Mouse (Mus musculus) hindbrain, embryonic 11.5 days (tissue): ENCODE measurements at regions not wholly inside any gene's neighbourhood (a gene's known extent, or its start where the extent isn't known, plus 50 kb on each side); places are given as distances from the start of the nearest gene placed in this dataset.

ENCODE experiments used
- ATAC-seq: fragments of 200-750 bp; cut with Nextera tagmentation; 2 replicates; pipeline ENCODE4 v1.8.0; 2017; ENCODE audit warnings: mild to moderate bottlenecking, moderate TSS enrichment, moderate library complexity; ENCODE audit not compliant: low FRiP score
- DNase-seq: peaks from one replicate; pipeline ENCODE4 v3.0.0-alpha.2; 2015; ENCODE audit warnings: low spot score
- H3K27ac ChIP-seq: fragments of 300-500 bp; sonication (generic); 2 replicates; pipeline ENCODE4 v1.5.1; 2014; ENCODE audit warnings: mild to moderate bottlenecking, low read depth, low read length
- H3K27me3 ChIP-seq: fragments of 300-500 bp; sonication (generic); 2 replicates; pipeline ENCODE4 v1.6.1; 2014; ENCODE audit warnings: mild to moderate bottlenecking, low read length, moderate library complexity, mixed read lengths; ENCODE audit not compliant: control insufficient read depth, insufficient read depth
- H3K36me3 ChIP-seq: fragments of 300-500 bp; sonication (generic); 2 replicates; pipeline ENCODE4 v1.6.1; 2014; ENCODE audit warnings: mild to moderate bottlenecking, low read length, moderate library complexity, mixed read lengths; ENCODE audit not compliant: control insufficient read depth, insufficient read depth
- H3K4me1 ChIP-seq: fragments of 300-500 bp; sonication (generic); replicated peaks from 2 replicates; pipeline ENCODE4 v1.6.1; 2014; ENCODE audit warnings: low read length, mixed read lengths; ENCODE audit not compliant: control insufficient read depth, insufficient read depth
- H3K4me2 ChIP-seq: fragments of 300-500 bp; sonication (generic); replicated peaks from 2 replicates; pipeline ENCODE4 v1.6.1; 2014; ENCODE audit warnings: mild to moderate bottlenecking, low read depth, low read length
- H3K4me3 ChIP-seq: fragments of 300-500 bp; sonication (generic); 2 replicates; pipeline ENCODE4 v1.5.1; 2014; ENCODE audit warnings: low read depth, low read length
- H3K9ac ChIP-seq: fragments of 300-500 bp; sonication (generic); 2 replicates; pipeline ENCODE4 v1.6.1; 2014; ENCODE audit warnings: low read depth, low read length
- H3K9me3 ChIP-seq: fragments of 300-500 bp; sonication (generic); 2 replicates; pipeline ENCODE4 v1.6.1; 2016; ENCODE audit warnings: low read length; ENCODE audit not compliant: control insufficient read depth
- WGBS: fragments of 180-500 bp; shearing (Covaris S2); extraction: QIAGEN DNeasy Blood & Tissue Kit; methylation state at CpG from one replicate; pipeline ENCODE4 v1.1.7; 2014; 5-methylcytosine and 5-hydroxymethylcytosine counted together

DNA sequence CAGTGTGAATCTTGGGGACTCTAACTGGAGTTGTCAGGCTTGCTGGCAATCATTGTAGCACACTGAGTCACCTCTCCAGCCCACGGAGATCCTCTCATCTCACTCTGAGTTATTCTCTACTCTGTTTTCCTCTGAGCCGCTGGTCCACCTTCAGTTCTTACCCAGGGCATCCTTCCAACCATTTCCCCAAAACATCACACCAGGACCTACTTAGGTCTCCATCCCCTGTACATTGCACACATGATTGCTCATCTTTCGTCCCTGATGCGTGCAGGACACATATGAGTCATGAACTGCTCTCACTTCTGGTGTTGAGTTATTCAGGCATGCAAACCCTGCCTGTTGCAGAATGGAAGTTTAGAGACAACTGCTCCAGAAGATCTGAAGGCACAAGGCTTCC, 326.1 kb upstream of the Npvf start:
- 82% methylated on average over 4 of the region's 4 CpGs for WGBS
- H3K4me1 ChIP-seq, result no peaks in the 10 kb centered on the region

DNA sequence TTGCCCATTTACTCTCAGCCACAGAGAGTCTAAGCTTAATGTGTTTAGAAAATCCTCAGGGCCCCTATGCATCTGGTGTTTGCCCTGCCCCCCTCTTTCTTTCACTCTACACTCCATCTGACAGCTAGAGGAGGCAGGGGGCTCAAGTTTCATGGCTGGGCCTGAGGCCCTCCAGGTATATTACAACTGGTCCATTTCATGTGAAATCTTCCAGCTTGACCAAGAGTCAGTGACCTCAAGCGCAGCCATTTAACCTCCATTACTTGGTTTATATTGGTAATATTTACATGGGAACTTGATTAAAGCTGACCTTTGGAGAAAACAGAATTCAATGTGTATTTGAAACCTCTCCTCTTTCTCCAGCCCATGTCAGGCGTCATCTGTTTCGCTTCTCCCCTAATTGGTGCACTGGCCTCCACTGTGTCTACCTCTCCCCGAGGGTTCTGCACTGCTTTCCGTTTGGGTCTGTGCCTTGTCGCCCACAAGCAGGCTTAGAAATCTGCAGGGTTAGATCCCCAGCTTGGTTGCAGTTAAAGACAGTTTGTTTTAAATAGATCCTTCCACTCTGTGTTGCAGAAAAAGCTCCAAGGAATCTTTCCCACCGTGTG, 327.6 kb upstream of the Npvf start:
- Histone ChIP-seq H3K9me3 (no peaks in the 10 kb centered on the region), H3K4me2 (no peak overlapping the region), H3K36me3 (no peaks in the 10 kb centered on the region), H3K27me3 (no peaks in the 10 kb centered on the region), H3K4me1 (no peaks in the 10 kb centered on the region), H3K9ac (no peak overlapping the region), H3K27ac (0 out of 2 replicates have a peak overlapping the region, but pooled peaks have one; percentile 12), H3K4me3 (no peak overlapping the region)
- WGBS, result 53% methylated on average over 7 of the region's 7 CpGs
- ATAC-seq (no peak), DNase-seq (peak; percentile 40)

More for the DNA sequence above, 326.1 kb upstream of the Npvf start:
- DNase-seq, result no peak
- Histone ChIP-seq H3K36me3 (no peaks in the 10 kb centered on the region), H3K27me3 (no peaks in the 10 kb centered on the region), H3K27ac (no peak overlapping the region), H3K9me3 (no peaks in the 10 kb centered on the region), H3K4me2 (no peak overlapping the region), H3K9ac (no peak overlapping the region), H3K4me3 (no peak overlapping the region)
- ATAC-seq, result no peak

DNA sequence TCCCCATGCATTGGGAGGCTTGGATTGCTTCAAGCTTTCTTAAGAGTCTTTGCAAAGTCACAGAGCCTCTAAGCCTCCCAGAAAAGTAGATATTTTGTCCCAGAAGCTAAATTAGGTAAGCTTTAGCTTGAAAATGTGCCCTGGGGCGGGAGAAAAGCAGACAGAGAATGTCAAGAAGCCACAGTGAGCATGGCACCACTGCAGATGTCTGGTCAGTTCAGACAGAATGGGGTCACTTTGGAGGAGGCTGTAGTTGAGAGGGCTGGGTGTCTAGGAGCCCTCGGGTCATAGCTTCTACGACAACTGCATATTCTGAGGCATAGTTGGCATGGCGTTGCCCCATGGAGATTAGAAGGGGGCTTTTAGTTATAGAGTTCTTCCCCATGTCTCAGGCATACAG, 328.6 kb upstream of the Npvf start:
- H3K27ac ChIP-seq, result no peak overlapping the region
- no peaks in the 10 kb centered on the region for H3K4me1 ChIP-seq
- ATAC-seq, result no peak

DNA sequence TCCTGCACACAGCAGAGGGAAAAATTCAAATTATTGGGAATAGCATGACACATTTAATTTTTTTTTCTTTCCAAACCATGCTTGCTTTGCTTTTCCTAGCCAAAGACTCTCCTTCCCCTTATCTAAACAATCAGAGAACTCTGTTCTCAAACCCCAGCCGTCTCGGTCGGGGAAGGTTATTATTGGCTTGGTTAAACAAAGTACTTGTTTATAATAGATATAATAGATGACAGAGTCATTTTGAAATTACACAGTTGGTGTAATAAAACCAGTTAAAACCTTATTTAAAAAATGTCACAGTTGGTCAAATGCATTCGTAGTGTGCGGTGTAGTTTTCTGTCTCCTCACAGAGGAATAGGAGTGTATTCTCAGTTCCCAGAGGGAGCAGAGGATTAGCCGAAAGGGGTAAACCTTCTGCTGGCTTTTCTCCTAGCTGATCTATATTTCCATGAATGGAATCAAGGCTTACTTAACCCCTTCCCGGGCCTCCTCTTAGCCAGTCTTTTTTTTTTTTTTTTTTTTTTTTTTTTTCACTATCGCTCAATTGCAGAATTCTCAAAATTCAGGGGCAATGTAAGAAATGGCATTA, 329.4 kb upstream of the Npvf start:
- Histone ChIP-seq H3K36me3 (no peaks in the 10 kb centered on the region), H3K27ac (no peak overlapping the region), H3K4me3 (no peak overlapping the region), H3K9ac (no peak overlapping the region), H3K4me1 (no peaks in the 10 kb centered on the region), H3K9me3 (no peaks in the 10 kb centered on the region), H3K4me2 (no peak overlapping the region), H3K27me3 (no peaks in the 10 kb centered on the region)
- 59% methylated on average over 8 of the region's 8 CpGs for WGBS
- DNase-seq (no peak), ATAC-seq (no peak)

More for the DNA sequence above, 328.6 kb upstream of the Npvf start:
- no peaks in the 10 kb centered on the region for H3K36me3 ChIP-seq
- no peaks in the 10 kb centered on the region for H3K9me3 ChIP-seq
- no peak overlapping the region for H3K4me2 ChIP-seq
- no peak overlapping the region for H3K4me3 ChIP-seq
- no peak overlapping the region for H3K9ac ChIP-seq
- no peaks in the 10 kb centered on the region for H3K27me3 ChIP-seq
- WGBS, result 73% methylated on average over 4 of the region's 4 CpGs
- DNase-seq, result no peak

DNA sequence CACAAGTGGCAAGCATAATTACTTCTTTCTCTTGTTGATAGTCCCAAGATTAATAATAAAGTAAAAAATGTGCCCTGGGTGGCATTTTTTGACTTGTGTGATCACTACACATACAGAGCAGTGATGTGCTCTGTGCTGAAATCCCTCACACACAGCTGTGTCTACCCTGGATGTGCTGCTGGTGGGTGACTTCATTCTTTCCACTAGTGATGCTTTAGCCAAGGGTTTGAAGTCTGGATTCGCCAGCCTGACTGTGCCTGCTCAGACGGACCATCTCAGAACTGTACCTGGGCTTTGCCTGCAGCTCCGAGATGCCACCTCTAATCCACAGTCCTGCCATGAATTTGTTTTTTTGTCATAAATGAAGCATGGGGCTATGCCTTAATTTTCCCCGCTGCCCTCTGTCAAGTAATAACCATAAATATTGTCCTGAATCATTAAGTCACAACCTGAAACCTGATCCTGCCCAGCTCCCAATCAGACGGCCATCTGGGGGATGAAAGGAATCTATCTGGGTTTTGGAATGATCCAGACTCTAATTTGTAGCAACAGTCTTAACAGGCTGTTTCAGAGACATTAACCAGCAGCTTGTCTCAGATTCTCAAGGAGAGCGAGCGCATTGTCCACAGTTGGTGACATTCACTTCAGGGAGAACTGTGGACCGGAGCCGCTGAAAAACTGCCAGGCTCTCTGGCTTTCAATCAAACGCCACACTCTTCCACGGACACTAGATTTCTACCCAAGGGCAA, 330.1 kb upstream of the Npvf start:
- H3K27me3 ChIP-seq, result no peaks in the 10 kb centered on the region
- 65% methylated on average over 11 of the region's 11 CpGs for WGBS
- no peak overlapping the region for H3K4me2 ChIP-seq
- H3K9ac ChIP-seq, result no peak overlapping the region
- H3K4me3 ChIP-seq, result no peak overlapping the region
- H3K9me3 ChIP-seq, result no peaks in the 10 kb centered on the region
- no peak for DNase-seq
- H3K27ac ChIP-seq, result no peak overlapping the region
- H3K36me3 ChIP-seq, result no peaks in the 10 kb centered on the region
- H3K4me1 ChIP-seq, result no peaks in the 10 kb centered on the region
- ATAC-seq, result no peak

DNA sequence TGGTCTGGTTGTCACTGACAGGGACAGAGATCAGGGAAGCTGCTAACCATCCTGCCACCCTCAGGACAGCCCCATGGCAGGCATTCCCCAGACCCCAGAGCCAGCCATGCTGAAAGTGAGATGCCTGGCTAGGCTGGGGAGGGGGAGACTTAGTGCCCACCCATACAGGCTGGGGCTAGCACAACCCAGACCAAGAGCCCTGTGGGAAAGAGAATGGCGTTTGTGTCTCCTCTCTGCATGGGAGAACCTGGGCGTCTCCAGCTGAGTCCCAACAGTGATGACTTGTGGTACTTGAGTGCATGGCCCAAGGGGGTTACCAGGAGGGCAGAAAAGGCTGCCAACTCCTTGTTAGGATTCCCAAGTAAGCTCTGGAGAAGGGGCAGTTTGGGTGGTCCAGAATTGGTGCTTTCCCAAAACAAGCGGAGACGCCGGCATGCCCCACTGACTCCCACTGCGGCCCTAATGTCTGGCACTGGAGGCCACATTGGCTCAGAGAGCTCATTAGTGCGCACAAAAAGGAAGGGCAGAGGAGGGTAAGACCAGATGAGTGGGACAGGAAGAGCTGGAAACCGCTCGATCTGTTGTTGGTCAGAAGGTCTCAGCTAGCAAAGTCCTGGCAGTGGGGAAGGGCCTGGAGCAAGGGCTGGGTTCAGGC, 332.2 kb upstream of the Npvf start:
- DNase-seq (no peak), ATAC-seq (no peak)
- Histone ChIP-seq H3K4me2 (no peak overlapping the region), H3K9ac (no peak overlapping the region), H3K4me1 (no peaks in the 10 kb centered on the region), H3K4me3 (no peak overlapping the region), H3K9me3 (no peaks in the 10 kb centered on the region), H3K36me3 (no peaks in the 10 kb centered on the region), H3K27me3 (no peaks in the 10 kb centered on the region), H3K27ac (no peak overlapping the region)
- WGBS, result 82% methylated on average over 9 of the region's 9 CpGs

DNA sequence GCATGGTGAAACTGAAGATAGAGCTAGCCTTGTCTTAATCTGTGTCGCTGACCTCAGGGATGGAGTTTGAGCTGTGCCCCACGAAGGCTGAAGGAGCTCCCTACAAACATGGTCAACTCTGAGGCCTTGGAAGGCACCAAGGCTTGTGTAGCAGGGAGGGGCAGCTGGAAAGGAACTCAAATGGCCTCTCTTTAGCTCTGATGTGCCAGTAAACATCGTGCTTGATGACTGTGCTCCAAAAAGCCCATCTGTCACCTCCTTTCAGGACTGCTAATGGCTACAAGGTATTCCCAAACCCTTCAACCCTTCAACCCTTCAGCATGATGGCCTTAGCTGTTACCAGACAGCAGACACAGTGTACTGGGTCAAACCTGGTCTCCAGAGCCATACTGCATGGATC, 334.3 kb upstream of the Npvf start:
- no peak overlapping the region for H3K4me3 ChIP-seq
- no peaks in the 10 kb centered on the region for H3K4me1 ChIP-seq
- no peaks in the 10 kb centered on the region for H3K27me3 ChIP-seq
- ATAC-seq (no peak), DNase-seq (no peak)
- H3K27ac ChIP-seq, result no peak overlapping the region
- no peak overlapping the region for H3K4me2 ChIP-seq
- no peaks in the 10 kb centered on the region for H3K36me3 ChIP-seq
- no peaks in the 10 kb centered on the region for H3K9me3 ChIP-seq
- H3K9ac ChIP-seq, result no peak overlapping the region
- 76% methylated on average over 3 of the region's 3 CpGs for WGBS

DNA sequence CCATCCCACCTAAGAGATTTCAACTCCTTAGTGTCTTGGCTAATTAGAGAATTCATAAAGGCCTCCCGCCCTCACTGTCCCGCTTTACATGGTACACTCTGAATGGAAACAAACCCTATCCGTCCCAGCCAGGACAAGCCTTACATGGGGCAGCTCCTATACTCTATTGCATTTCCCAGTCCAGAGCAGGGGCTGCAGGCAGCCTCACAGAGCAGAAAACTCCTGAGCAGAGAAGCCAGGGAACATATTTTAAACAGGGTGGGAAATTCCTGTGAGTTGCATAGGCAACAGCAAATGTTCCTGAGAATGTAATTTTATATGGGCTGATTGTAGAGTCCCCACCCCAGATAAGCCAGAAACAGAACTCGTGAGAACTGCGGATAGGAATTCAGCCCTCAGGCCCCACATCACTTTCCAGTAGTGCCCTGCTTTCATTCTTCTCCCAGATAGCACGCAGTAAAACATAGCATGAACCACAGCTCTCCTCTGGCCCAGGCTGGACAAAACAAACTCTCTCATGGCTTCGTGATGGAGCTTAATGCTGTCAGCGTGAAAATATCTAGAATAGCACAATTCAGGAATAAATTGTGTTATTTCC, 337.4 kb upstream of the Npvf start:
- Histone ChIP-seq H3K9ac (no peak overlapping the region), H3K9me3 (no peaks in the 10 kb centered on the region), H3K4me3 (no peak overlapping the region), H3K27ac (no peak overlapping the region), H3K4me2 (no peak overlapping the region), H3K4me1 (no peaks in the 10 kb centered on the region), H3K27me3 (no peaks in the 10 kb centered on the region), H3K36me3 (no peaks in the 10 kb centered on the region)
- ATAC-seq, result no peak
- DNase-seq, result no peak
- WGBS, result 88% methylated on average over 8 of the region's 8 CpGs
